Mouse (Mus musculus) left cerebral cortex, adult 2 months (tissue): ENCODE data around the gene Prdm5. TPM values are rescaled to one million over a fixed set of nuclear protein-coding genes. Genes with fewer than 3 reads are reported as not detected.

Experiments
- DNase-seq, 2 experiments: peaks; one replicate each; pipeline ENCODE4 v3.0.0; 2021 to 2022; ENCODE audit warnings: low spot score in 2 of 2, mixed read lengths in 1 of 2; ENCODE audit errors: extremely low spot score in 1 of 2
- H3K27ac ChIP-seq: fragments of 200-600 bp; 2 replicates; pipeline ENCODE4 v1.8.1; 2022
- H3K4me3 ChIP-seq: fragments of 200-600 bp; 2 replicates; pipeline ENCODE4 v1.8.1; 2022
- CTCF ChIP-seq: fragments of 200-600 bp; IDR thresholded peaks from 2 replicates; pipeline ENCODE4 v1.8.1; 2022; ENCODE audit warnings: antibody characterized with exemption, mild to moderate bottlenecking, moderate library complexity
- intact Hi-C: fragments of 180-260 bp; cut with DNase I; formaldehyde crosslinking; loops from one replicate; pipeline ENCODE4 v1.15.1; 2025
- total RNA-seq, 2 experiments: library from RNA; stranded (reverse); gene quantifications; 2 replicates each; pipeline ENCODE4 v1.2.3; 2021

Prdm5 gene
- total RNA-seq, 2 experiments from 2014 or later, result 5.5 to 6.3 TPM

GRCm38 (mm10) chr6:65779689-65780233 lies 973 bp downstream of the Prdm5 start:
- peak overlapping the region; percentile 53; the same call in 1 of the 2 replicates for H3K4me3 ChIP-seq
- DNase-seq, result no peak
- no peak overlapping the region for H3K27ac ChIP-seq
- intact Hi-C loops, result no loop called here
- TF ChIP-seq CTCF, result no peak

- no peak for DNase-seq
- intact Hi-C loops, result no loop called here
- no peak for TF ChIP-seq CTCF
- H3K4me3 ChIP-seq, result no peak overlapping the region
- H3K27ac ChIP-seq, result no peak overlapping the region
Observed at GRCm38 (mm10) chr6:65781441-65781840, 2.7 kb downstream of the Prdm5 start.

GRCm38 (mm10) chr6:65783670-65784069 lies 4.9 kb downstream of the Prdm5 start:
- no peak overlapping the region for H3K27ac ChIP-seq
- intact Hi-C loops, result no loop called here
- TF ChIP-seq CTCF, result no peak
- DNase-seq, result no peak
- no peak overlapping the region for H3K4me3 ChIP-seq

GRCm38 (mm10) chr6:65792923-65793322 lies 14.1 kb downstream of the Prdm5 start:
- DNase-seq, result peak in 1 of 2 experiments; percentile 38
- Histone ChIP-seq H3K4me3 (no peak overlapping the region), H3K27ac (no peak overlapping the region)
- no peak for TF ChIP-seq CTCF
- intact Hi-C loops, result no loop called here

GRCm38 (mm10) chr6:65796552-65796951 lies 17.8 kb downstream of the Prdm5 start:
- intact Hi-C loops, result no loop called here
- H3K4me3 ChIP-seq, result no peak overlapping the region
- DNase-seq, result no peak
- H3K27ac ChIP-seq, result no peak overlapping the region
- no peak for TF ChIP-seq CTCF

- no peak for DNase-seq
- intact Hi-C loops, result no loop called here
- no peak for TF ChIP-seq CTCF
- no peak overlapping the region for H3K27ac ChIP-seq
- H3K4me3 ChIP-seq, result no peak overlapping the region
Observed at GRCm38 (mm10) chr6:65797276-65797675, 18.5 kb downstream of the Prdm5 start.

- no peak for TF ChIP-seq CTCF
- intact Hi-C loops, result no loop called here
- no peak for DNase-seq
- Histone ChIP-seq H3K4me3 (no peak overlapping the region), H3K27ac (no peak overlapping the region)
Observed at GRCm38 (mm10) chr6:65798390-65798789, 19.6 kb downstream of the Prdm5 start.

GRCm38 (mm10) chr6:65811685-65812084 lies 32.9 kb downstream of the Prdm5 start:
- intact Hi-C loops, result no loop called here
- H3K27ac ChIP-seq, result no peak overlapping the region
- no peak for TF ChIP-seq CTCF
- no peak overlapping the region for H3K4me3 ChIP-seq
- no peak for DNase-seq

GRCm38 (mm10) chr6:65818039-65818747 lies 39.4 kb downstream of the Prdm5 start:
- intact Hi-C loops, result no loop called here
- no peak for TF ChIP-seq CTCF
- DNase-seq, result no peak
- H3K4me3 ChIP-seq, result no peak overlapping the region
- no peak overlapping the region for H3K27ac ChIP-seq

GRCm38 (mm10) chr6:65828656-65829055 lies 49.9 kb downstream of the Prdm5 start:
- intact Hi-C loops, result no loop called here
- Histone ChIP-seq H3K27ac (no peak overlapping the region), H3K4me3 (no peak overlapping the region)
- no peak for TF ChIP-seq CTCF
- no peak for DNase-seq

- H3K27ac ChIP-seq, result no peak overlapping the region
- no peak for TF ChIP-seq CTCF
- DNase-seq, result no peak
- intact Hi-C loops, result no loop called here
- H3K4me3 ChIP-seq, result no peak overlapping the region
Observed at GRCm38 (mm10) chr6:65831443-65831842, 52.7 kb downstream of the Prdm5 start.

- no peak overlapping the region for H3K27ac ChIP-seq
- intact Hi-C loops, result no loop called here
- no peak for DNase-seq
- no peak for TF ChIP-seq CTCF
- H3K4me3 ChIP-seq, result no peak overlapping the region
Observed at GRCm38 (mm10) chr6:65834013-65834412, 55.2 kb downstream of the Prdm5 start.

- intact Hi-C loops, result no loop called here
- Histone ChIP-seq H3K27ac (no peak overlapping the region), H3K4me3 (no peak overlapping the region)
- no peak for DNase-seq
- TF ChIP-seq CTCF, result no peak
Observed at GRCm38 (mm10) chr6:65842579-65842978, 63.8 kb downstream of the Prdm5 start.
